Mouse (Mus musculus): ENCODE measurements at regions not wholly inside any gene's neighbourhood (a gene's known extent, or its start where the extent isn't known, plus 50 kb on each side); places are given as distances from the start of the nearest gene placed in this dataset.

- TF ChIP-seq EP300 (IDR thresholded peaks at IDR 0.05; ENCODE audit: low read depth) (no peak), CTCF (IDR thresholded peaks at IDR 0.05; ENCODE audit: low read depth) (no peak)
These were observed 71.3 kb upstream of the Pcsk6 start for GRCm38 (mm10) chr7:65790264-65790663.
